Comparison of ENCODE assay signal across 25 mouse cellular contexts in genomic region chr3:28190243-28190642, GRCm38 (mm10).
A peak's percentile ranks its signal among the peaks of the same experiment; 100 is the strongest.
DNase-seq lines count a peak whose midpoint lies in the region; ATAC-seq and TF ChIP-seq lines count a peak whose summit lies in the region.
"Had no signal": no experiment of that assay in that cellular context is flagged by ENCODE, and none has a peak within 500 bp of the region (broad histone marks: within the 10 kb centered on the region; RNA-seq: fewer than 3 reads in every experiment).

No protein-coding gene starts in this region.

- H3K36me3 ChIP-seq in heart, embryonic 13.5 days = no peaks in the 10 kb centered on the region
- no peaks in the 10 kb centered on the region for H3K36me3 ChIP-seq in heart, embryonic 14.5 days (ENCODE audit: control insufficient read depth, insufficient read depth, low read length)
- H3K36me3 ChIP-seq in heart, postnatal 0 days (replicated peaks; ENCODE audit: control insufficient read depth, insufficient read depth, low read length) = no peaks in the 10 kb centered on the region
- H3K36me3 ChIP-seq: embryonic facial prominence, embryonic 13.5 days; forebrain, embryonic 10.5 days; forebrain, embryonic 15.5 days; kidney, embryonic 15.5 days; limb, embryonic 13.5 days had no signal

- no peaks in the 10 kb centered on the region for H3K27me3 ChIP-seq in heart, embryonic 13.5 days (replicated peaks)
- H3K27me3 ChIP-seq in heart, embryonic 14.5 days (ENCODE audit: control insufficient read depth, insufficient read depth, low read length) = no peaks in the 10 kb centered on the region
- no peaks in the 10 kb centered on the region for H3K27me3 ChIP-seq in heart, postnatal 0 days (ENCODE audit: control insufficient read depth, insufficient read depth, low read length)
- H3K27me3 ChIP-seq: embryonic facial prominence, embryonic 13.5 days; forebrain, embryonic 15.5 days; kidney, embryonic 15.5 days; limb, embryonic 13.5 days; megakaryocyte, embryonic 14.5 days had no signal

- 39% methylated on average over 6 of the region's 6 CpGs for WGBS in heart, embryonic 13.5 days
- WGBS in heart, embryonic 14.5 days = 31% methylated on average over 6 of the region's 6 CpGs
- 34% methylated on average over 6 of the region's 6 CpGs for WGBS in heart, postnatal 0 days

- H3K4me1 ChIP-seq in heart, embryonic 13.5 days = peaks cover 20% of the 10 kb centered on the region
- peaks cover 9 to 12% of the 10 kb centered on the region in 2 experiments for H3K4me1 ChIP-seq in heart, embryonic 14.5 days (ENCODE audit: control insufficient read depth in 2 of 2, insufficient read depth in 2 of 2, low read length in 2 of 2)
- H3K4me1 ChIP-seq in heart, postnatal 0 days (ENCODE audit: control insufficient read depth, insufficient read depth) = peaks cover 4% of the 10 kb centered on the region; the same call in 1 of the 2 replicates
- H3K4me1 ChIP-seq: forebrain, embryonic 15.5 days; kidney, embryonic 15.5 days had no signal

- ATAC-seq in heart, embryonic 13.5 days (ENCODE audit: extremely low read depth, insufficient number of reproducible peaks, low FRiP score, low TSS enrichment) = peak; percentile 51; the same call in 1 of the 2 replicates
- ATAC-seq in heart, embryonic 14.5 days (ENCODE audit: insufficient number of reproducible peaks, insufficient read depth, low FRiP score, low read depth) = peak; percentile 35; the same call in 1 of the 2 replicates
- ATAC-seq in heart, postnatal 0 days (ENCODE audit: insufficient read depth, low read depth) = peak; percentile 87
- no peak for ATAC-seq in megakaryocyte-erythroid progenitor cell, adult 5-6 weeks (replicated peaks; ENCODE audit: low FRiP score, low TSS enrichment, poor library complexity, severe bottlenecking)
- ATAC-seq: CD4-positive, CD25-positive, alpha-beta regulatory T cell, adult 4 months; forebrain, embryonic 15.5 days; hindbrain, embryonic 16.5 days had no signal

- DNase-seq in gastrocnemius, adult 8-10 months (ENCODE audit: low spot score in 2 of 2) = peak; percentile 12 to 15
- DNase-seq in gastrocnemius, postnatal 14 days = no peak
- no peak for DNase-seq in heart, postnatal 25 days (ENCODE audit: low spot score)
- peak; percentile 39 for DNase-seq in heart, postnatal 0 days (ENCODE audit: low spot score)
- DNase-seq in left cerebral cortex, adult 18-20 months (ENCODE audit: low spot score in 2 of 2) = no peak
- DNase-seq: adrenal gland, postnatal 14 days; cerebellum, adult 11 months; cerebellum, adult 9-11 months; kidney, adult 18-20 months; kidney, postnatal 25 days; lung, postnatal 4 days; midbrain, embryonic 14.5 days; right cerebral cortex, adult 18-20 months had no signal

- H3K9me3 ChIP-seq in heart, embryonic 13.5 days = no peaks in the 10 kb centered on the region
- no peaks in the 10 kb centered on the region for H3K9me3 ChIP-seq in heart, embryonic 14.5 days (ENCODE audit: control insufficient read depth, low read length)
- no peaks in the 10 kb centered on the region for H3K9me3 ChIP-seq in heart, postnatal 0 days (replicated peaks; ENCODE audit: control insufficient read depth, low read length)
- H3K9me3 ChIP-seq: embryonic facial prominence, embryonic 13.5 days; forebrain, embryonic 10.5 days; forebrain, embryonic 15.5 days; kidney, embryonic 15.5 days; limb, embryonic 13.5 days; megakaryocyte, embryonic 14.5 days had no signal

- no peak for TF ChIP-seq CTCF in heart, postnatal 0 days (IDR thresholded peaks at IDR 0.05; ENCODE audit: low read depth)

- H3K27ac ChIP-seq in heart, embryonic 13.5 days (replicated peaks) = no peak overlapping the region
- H3K27ac ChIP-seq in heart, embryonic 14.5 days (replicated peaks in 1 of 2; ENCODE audit: control insufficient read depth in 1 of 2, insufficient read depth in 1 of 2, low read depth in 2 of 2, low read length in 2 of 2) = no peak overlapping the region
- no peak overlapping the region for H3K27ac ChIP-seq in heart, postnatal 0 days (ENCODE audit: low read depth)
- H3K27ac ChIP-seq: embryonic facial prominence, embryonic 13.5 days; forebrain, embryonic 10.5 days; forebrain, embryonic 15.5 days; kidney, embryonic 15.5 days; limb, embryonic 13.5 days had no signal

- H3K4me2 ChIP-seq in heart, embryonic 13.5 days = no peak overlapping the region
- H3K4me2 ChIP-seq in heart, embryonic 14.5 days (ENCODE audit: low read length) = no peak overlapping the region
- no peak overlapping the region for H3K4me2 ChIP-seq in heart, postnatal 0 days (ENCODE audit: low read depth, low read length)
- H3K4me2 ChIP-seq: embryonic facial prominence, embryonic 13.5 days; forebrain, embryonic 15.5 days; kidney, embryonic 15.5 days; limb, embryonic 13.5 days; liver, embryonic 11.5 days had no signal

- H3K4me3 ChIP-seq in heart, embryonic 13.5 days = no peak overlapping the region
- H3K4me3 ChIP-seq in heart, embryonic 14.5 days (ENCODE audit: control insufficient read depth in 1 of 2, insufficient read depth in 1 of 2, low read depth in 1 of 2, low read length in 2 of 2) = no peak overlapping the region
- no peak overlapping the region for H3K4me3 ChIP-seq in heart, postnatal 0 days (ENCODE audit: low read depth, low read length)
- H3K4me3 ChIP-seq: embryonic facial prominence, embryonic 13.5 days; forebrain, embryonic 10.5 days; forebrain, embryonic 15.5 days; kidney, embryonic 15.5 days; limb, embryonic 13.5 days; megakaryocyte, embryonic 14.5 days had no signal

- intact Hi-C loops in gastrocnemius, postnatal 14 days (cut with DNase I; ENCODE audit: low total_unique reads) = no loop called here
- intact Hi-C loops in heart, postnatal 25 days (cut with DNase I) = no loop called here

- TF ChIP-seq EP300 in heart, postnatal 0 days (IDR thresholded peaks at IDR 0.05; ENCODE audit: low read depth) = no peak

- no peak overlapping the region for H3K9ac ChIP-seq in heart, embryonic 13.5 days
- H3K9ac ChIP-seq in heart, embryonic 14.5 days (ENCODE audit: low read length) = no peak overlapping the region
- no peak overlapping the region for H3K9ac ChIP-seq in heart, postnatal 0 days (replicated peaks; ENCODE audit: low read depth, low read length)
- H3K9ac ChIP-seq: embryonic facial prominence, embryonic 13.5 days; forebrain, embryonic 15.5 days; kidney, embryonic 15.5 days; limb, embryonic 13.5 days had no signal

Comparison
In these comparisons a context has a peak if more than half of its experiments do, and no peak if none do; other contexts are left out.
1. DNase-seq: peak in gastrocnemius, adult 8-10 months (2 of 2) and heart, postnatal 0 days (single experiment); none in gastrocnemius, postnatal 14 days (single experiment), heart, postnatal 25 days (single experiment) and left cerebral cortex, adult 18-20 months (0 of 2).